Mouse (Mus musculus) ES-Bruce4 (cell line): ENCODE results near the gene Ranbp10.

ENCODE experiments used
- CTCF ChIP-seq: IDR thresholded peaks from one replicate; pipeline ENCODE4 v1.8.1; 2011; ENCODE audit warnings: low read depth, low read length
- EP300 ChIP-seq: IDR thresholded peaks from 2 replicates; pipeline ENCODE4 v1.6.1; 2011; ENCODE audit warnings: low read depth, low read length; ENCODE audit not compliant: insufficient read depth
- POLR2A ChIP-seq: IDR thresholded peaks from one replicate; pipeline ENCODE4 v1.8.1; 2011; ENCODE audit warnings: low read length; ENCODE audit not compliant: insufficient read depth

GRCm38 (mm10) chr8:105801153-105801904, 25.8 kb downstream of the Ranbp10 start:
- TF ChIP-seq CTCF (no peak), POLR2A (no peak), EP300 (no peak)
